Mouse (Mus musculus) embryonic stem cell, embryonic (primary cell): ENCODE measurements around the gene Rd3.

ENCODE experiments used
- CTCF ChIA-PET, 4 experiments: fragments of 300-600 bp in 2 of 4; fragments of 350-600 bp in 2 of 4; sonication (Branson Sonifier 250); formaldehyde crosslinking; loops; one replicate each; lab custom pipeline; 2022; ENCODE audit warnings: inconsistent platforms in 2 of 4; lab: Charles Lee
- POLR2A ChIA-PET, 4 experiments: fragments of 300-600 bp in 2 of 4; fragments of 350-600 bp in 2 of 4; sonication (Branson Sonifier 250); formaldehyde crosslinking; loops; one replicate each; lab custom pipeline; 2022; ENCODE audit warnings: antibody characterized with exemption in 4 of 4, inconsistent platforms in 1 of 4; lab: Charles Lee

Gene Rd3

DNA sequence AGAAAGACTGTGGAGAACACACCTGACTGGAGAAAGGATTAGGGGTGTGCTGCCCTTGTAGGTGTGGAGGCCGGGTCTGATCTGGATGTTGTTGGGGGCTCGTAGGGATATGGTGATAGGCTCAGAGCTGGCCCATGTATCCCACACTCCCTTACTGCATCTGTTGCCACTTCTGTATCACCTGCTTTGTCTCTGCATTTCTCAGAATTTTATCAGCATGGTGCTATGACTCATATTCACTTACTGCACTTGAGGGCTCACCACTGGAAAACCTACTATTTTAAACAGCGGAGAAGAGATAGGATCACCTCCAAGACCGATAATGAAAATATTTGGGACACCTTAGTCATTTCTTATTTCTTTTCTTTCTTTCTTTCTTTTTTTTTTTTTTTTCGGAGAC lies 11.9 kb downstream of the Rd3 start:
- ChIA-PET CTCF (interaction anchor here in 1 of 4 experiments (1.1 to 1.2 kb wide), 2 partner anchors 24 to 104 kb away, joined by 3 to 4 read pairs; partner anchors contain the start of gene Traf5), POLR2A (interaction anchor here in 2 of 4 experiments (0.7 to 1.2 kb wide), 2 partner anchors 59 to 322 kb away, joined by 3 to 5 read pairs; no protein-coding TSS in a partner anchor)

DNA sequence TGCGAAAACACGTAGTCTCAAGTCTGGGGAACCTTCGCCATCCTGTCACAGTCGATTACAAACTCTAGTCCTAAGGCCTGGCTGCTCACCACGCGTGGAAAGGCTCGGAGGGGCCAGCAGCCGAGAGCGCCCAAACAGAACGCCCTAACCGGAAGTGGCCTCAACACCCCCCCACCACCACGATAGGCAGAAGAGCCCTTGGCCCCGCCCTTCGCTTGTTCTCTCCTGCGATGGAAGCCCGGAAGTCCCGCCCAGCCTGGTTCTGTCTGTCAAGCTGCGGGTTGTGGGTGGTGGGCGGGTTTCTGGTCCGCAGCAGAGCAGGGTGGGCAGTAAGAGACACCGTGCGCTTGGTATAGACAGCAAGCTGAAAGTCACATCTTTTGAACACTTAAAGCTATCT lies 12.8 kb downstream of the Rd3 start:
- POLR2A ChIA-PET: interaction anchor here (0.5 to 1.1 kb wide), 7 partner anchors 44 to 664 kb away, joined by 3 to 6 read pairs (median 3); partner anchors contain the start of genes Tmem206 (in 1 of the 4) and Traf5 (in 1 of the 4)

DNA sequence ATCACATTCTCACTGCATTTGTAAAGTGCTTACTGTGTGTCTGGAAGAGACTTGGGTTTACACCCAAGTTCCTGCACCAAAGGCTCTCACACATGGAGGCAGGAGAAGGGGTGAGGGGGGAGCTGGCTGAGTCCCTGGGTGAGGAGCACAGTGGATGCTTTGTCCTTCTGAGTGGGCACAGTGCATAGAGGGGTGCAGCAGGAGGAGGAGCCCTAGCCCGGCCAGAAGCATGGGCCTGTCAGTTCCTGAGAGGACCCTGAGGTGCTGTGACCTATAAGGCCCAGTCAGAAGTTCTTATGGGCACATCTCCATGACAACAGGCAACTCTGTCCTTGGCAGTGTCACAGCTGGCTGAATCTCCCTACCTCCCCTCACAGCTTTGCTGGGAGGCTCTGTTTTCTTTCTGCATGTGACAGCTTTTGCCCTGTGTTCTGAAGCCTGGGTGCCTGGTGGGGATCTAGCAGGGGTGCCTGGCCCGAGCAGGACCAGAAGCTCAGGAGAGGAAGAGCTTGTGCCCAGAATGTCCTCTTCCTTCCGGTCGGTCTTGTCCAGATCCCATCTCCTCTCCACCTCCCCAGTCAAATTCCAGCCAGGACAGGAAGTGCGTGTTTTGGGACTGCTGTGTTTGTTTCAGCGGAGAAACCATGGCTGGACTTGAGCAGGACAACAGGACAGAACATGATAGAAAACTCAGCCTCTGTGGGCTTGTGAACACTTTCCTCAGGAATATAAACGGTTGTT lies 15.0 kb downstream of the Rd3 start:
- ChIA-PET CTCF (interaction anchor here in 2 of 4 experiments (1.2 to 1.6 kb wide), 2 partner anchors 28 to 157 kb away, joined by 4 to 7 read pairs; no protein-coding TSS in a partner anchor), POLR2A (interaction anchor here in 1 of 4 experiments (1.5 kb wide), 1 partner anchor 27 kb away, joined by 3 read pairs; no protein-coding TSS in a partner anchor)

More for the DNA sequence above, 12.8 kb downstream of the Rd3 start:
- CTCF ChIA-PET: interaction anchor here in 1 of 4 experiments (0.5 to 0.7 kb wide), 2 partner anchors 106 to 155 kb away, joined by 3 read pairs; no protein-coding TSS in a partner anchor

- POLR2A ChIA-PET: interaction anchor here in 3 of 4 experiments (0.6 to 1.8 kb wide), 4 partner anchors 20 to 597 kb away, joined by 3 to 5 read pairs (median 3); partner anchors contain the start of gene Traf5 (in 2 of the 3)
- CTCF ChIA-PET: interaction anchor here in 3 of 4 experiments (0.6 to 1.2 kb wide), 6 partner anchors 30 to 99 kb away, joined by 3 to 5 read pairs (median 4); partner anchors contain the start of gene Traf5 (in 1 of the 3)
Measured at GRCm38 (mm10) chr1:191994476-191994875, 17.3 kb downstream of the Rd3 start.

DNA sequence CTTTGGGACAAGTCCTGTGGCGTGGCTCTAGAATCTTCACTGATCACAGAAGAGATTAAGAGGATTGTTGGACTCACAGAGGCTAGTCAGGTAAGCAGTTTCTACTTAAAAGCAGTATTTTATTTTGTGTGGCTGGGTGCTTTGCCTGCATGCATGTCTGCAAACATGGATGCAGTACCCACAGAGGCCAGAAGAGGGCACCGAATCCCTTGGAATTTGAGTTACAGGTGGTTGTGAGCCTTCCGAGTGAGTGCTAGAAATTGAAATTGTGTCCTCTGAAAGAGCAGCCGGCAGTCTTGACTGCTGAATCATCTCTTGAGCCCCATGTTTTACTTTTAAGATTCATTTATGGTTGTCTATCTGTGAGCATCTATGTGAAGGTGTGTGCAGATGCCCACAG lies 18.3 kb downstream of the Rd3 start:
- CTCF ChIA-PET: interaction anchor here in 2 of 4 experiments (1.1 to 1.4 kb wide), 2 partner anchors 31 to 98 kb away, joined by 3 to 4 read pairs; no protein-coding TSS in a partner anchor
- POLR2A ChIA-PET: interaction anchor here in 2 of 4 experiments (0.7 to 1.8 kb wide), 4 partner anchors 97 to 231 kb away, joined by 3 to 5 read pairs (median 3); partner anchors contain the start of genes Traf5 (in 2 of the 2) and Nek2 (in 1 of the 2)

- ChIA-PET POLR2A (interaction anchor here in 2 of 4 experiments (0.6 to 1.8 kb wide), 6 partner anchors 32 to 855 kb away, joined by 3 to 5 read pairs (median 3); partner anchors contain the start of genes Traf5 (in 2 of the 2) and Nek2 (in 1 of the 2)), CTCF (interaction anchor here in 1 of 4 experiments (1.4 kb wide), 1 partner anchor 31 kb away, joined by 3 read pairs; no protein-coding TSS in a partner anchor)
Measured at GRCm38 (mm10) chr1:191995916-191996315, 18.7 kb downstream of the Rd3 start.

DNA sequence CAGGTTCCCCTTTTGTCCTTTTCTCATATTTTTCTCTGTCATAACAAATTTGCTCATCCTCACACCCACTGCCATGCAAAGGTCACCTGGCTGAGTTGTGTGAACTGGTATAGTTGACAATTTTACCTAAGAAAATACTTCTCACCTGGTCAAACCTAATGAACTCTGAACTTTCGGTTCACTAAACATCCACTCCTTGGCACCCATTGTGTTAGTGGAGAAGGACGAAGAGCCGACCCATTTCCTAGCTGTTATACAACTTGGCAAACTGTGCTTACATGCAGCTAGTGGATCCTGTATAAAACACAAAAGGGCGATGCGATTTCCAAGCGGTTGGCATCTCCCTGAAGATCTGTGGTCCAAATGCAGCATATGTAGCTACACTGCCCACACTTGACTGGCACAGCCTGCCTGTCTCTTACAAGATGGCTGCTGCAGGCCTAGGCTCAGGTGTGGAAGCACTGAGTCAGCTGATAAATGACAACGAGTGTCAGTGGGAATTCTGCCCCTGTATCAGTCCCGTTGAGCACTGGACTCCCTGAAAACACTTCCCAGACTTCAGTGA lies 19.5 kb downstream of the Rd3 start:
- ChIA-PET POLR2A (interaction anchor here in 2 of 4 experiments (0.5 to 1.2 kb wide), 6 partner anchors 25 to 854 kb away, joined by 3 to 5 read pairs (median 3); partner anchors contain the start of genes Traf5 (in 2 of the 2) and Nek2 (in 1 of the 2)), CTCF (interaction anchor here in 2 of 4 experiments (0.6 to 2.4 kb wide), 3 partner anchors 32 to 268 kb away, joined by 3 to 8 read pairs (median 4); partner anchors contain the start of gene Traf5 (in 1 of the 2))

GRCm38 (mm10) chr1:191999022-191999421 lies 21.9 kb downstream of the Rd3 start:
- ChIA-PET POLR2A (interaction anchor here in 1 of 4 experiments (1.1 kb wide), 1 partner anchor 747 kb away, joined by 3 read pairs; no protein-coding TSS in a partner anchor), CTCF (interaction anchor here in 1 of 4 experiments (0.6 to 1.0 kb wide), 2 partner anchors 34 to 74 kb away, joined by 3 to 4 read pairs; no protein-coding TSS in a partner anchor)
